Mouse (Mus musculus): Measurements from ENCODE around the gene Ip6k3. TPM values are rescaled to one million over a fixed set of nuclear protein-coding genes. Genes with fewer than 3 reads are reported as not detected.

Ip6k3 gene
- total and polyA plus RNA-seq, 3 experiments = 26.3 to 65.7 (median 53.9) TPM

DNA sequence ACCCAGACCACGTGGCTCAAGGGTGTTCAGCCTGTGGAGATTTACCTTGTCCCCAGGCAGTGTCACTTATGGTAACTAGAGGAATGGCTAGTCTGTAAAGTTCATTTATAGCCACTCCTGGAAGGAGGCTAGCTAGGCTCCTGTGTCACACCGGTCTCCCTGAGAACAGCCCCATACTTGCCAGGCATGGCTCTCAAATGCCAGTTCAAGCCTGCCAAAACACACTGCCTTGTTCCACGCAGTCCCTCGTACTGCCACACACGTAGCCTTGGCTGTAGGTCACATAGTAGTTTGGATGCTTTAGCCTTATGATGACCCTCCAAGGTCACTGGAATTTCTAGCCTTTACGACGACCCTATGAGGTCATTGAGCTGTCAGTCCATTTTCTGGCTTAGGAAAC is 8.4 kb downstream of the Ip6k3 start:
- dilution Hi-C loops (cut with MboI; ENCODE audit: extremely low pct_ligation_motif_present, extremely low pct_unique_long_range_greater_than_20kb, low sequenced_read_pairs) = no loop called here
- peaks cover 65 to 97% of the 10 kb centered on the region in 2 experiments for H3K36me3 ChIP-seq (replicated peaks in 1 of 2; ENCODE audit: control insufficient read depth in 1 of 2, insufficient read depth in 1 of 2, low read length in 1 of 2)
- peaks cover 11 to 60% of the 10 kb centered on the region in 2 experiments for H3K4me1 ChIP-seq (ENCODE audit: control insufficient read depth in 1 of 2, insufficient read depth in 2 of 2)
- peaks cover 25% of the 10 kb centered on the region for H3K79me2 ChIP-seq (replicated peaks; ENCODE audit: control insufficient read depth, extremely low read depth, insufficient read depth, poor library complexity, severe bottlenecking)
- H3K27ac ChIP-seq (ENCODE audit: insufficient read depth, low read depth) = no peak overlapping the region
- no peak overlapping the region for H3K4me3 ChIP-seq (replicated peaks in 1 of 3; ENCODE audit: low read depth in 2 of 3, low read length in 2 of 3, poor library complexity in 1 of 3)
- H3K9ac ChIP-seq (ENCODE audit: insufficient read depth, low read depth) = no peak overlapping the region
- in situ Hi-C loops (cut with MboI; ENCODE audit: low pct_ligation_motif_present, low pct_unique_long_range_greater_than_20kb, low sequenced_read_pairs) = no loop called here
- no peaks in the 10 kb centered on the region for H3K27me3 ChIP-seq (replicated peaks)
- TF ChIP-seq KAT2A (IDR thresholded peaks at IDR 0.05; ENCODE audit: insufficient replicate concordance, low read length) (no peak), EP300 (IDR thresholded peaks at IDR 0.05; ENCODE audit: low read length) (no peak), MAZ (IDR thresholded peaks at IDR 0.05; ENCODE audit: low read depth, low read length) (no peak), NELFE (IDR thresholded peaks at IDR 0.05; ENCODE audit: low read depth, low read length) (no peak), JUND (conservative IDR thresholded peaks at IDR 0.05; ENCODE audit: low read depth, low read length) (no peak), RAD21 (IDR thresholded peaks at IDR 0.05; ENCODE audit: low read depth, low read length) (no peak), CHD1 (IDR thresholded peaks at IDR 0.05; ENCODE audit: low read depth, low read length) (no peak)
- H3K4me2 ChIP-seq (ENCODE audit: insufficient read depth, low read depth, poor library complexity, severe bottlenecking) = no peak overlapping the region
- no peak for DNase-seq (ENCODE audit: extremely low read depth)
- H3K9me3 ChIP-seq (replicated peaks; ENCODE audit: low read length) = no peaks in the 10 kb centered on the region

DNA sequence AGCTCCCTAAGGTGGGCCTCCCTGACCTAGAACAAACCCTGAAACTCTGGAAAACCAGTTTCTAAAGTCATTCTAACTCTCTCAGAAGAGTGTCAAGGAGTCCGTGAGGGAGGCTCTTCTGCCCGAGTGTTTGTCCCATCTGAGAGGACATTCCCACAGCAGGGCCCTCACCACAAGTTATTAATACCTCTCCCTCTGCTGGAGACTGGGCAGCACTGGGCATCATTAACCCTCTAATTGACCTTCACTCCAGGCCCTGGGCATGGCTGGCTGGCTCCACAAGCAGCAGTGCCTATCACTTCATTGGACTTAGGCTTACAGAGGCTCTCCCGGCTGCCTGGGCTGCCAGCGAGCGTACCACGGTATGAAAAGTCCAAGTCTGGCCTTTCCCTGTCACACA is 9.2 kb downstream of the Ip6k3 start:
- H3K27me3 ChIP-seq (replicated peaks) = no peaks in the 10 kb centered on the region
- in situ Hi-C loops (cut with MboI; ENCODE audit: low pct_ligation_motif_present, low pct_unique_long_range_greater_than_20kb, low sequenced_read_pairs) (no loop called here), dilution Hi-C loops (cut with MboI; ENCODE audit: extremely low pct_ligation_motif_present, extremely low pct_unique_long_range_greater_than_20kb, low sequenced_read_pairs) (no loop called here)
- no peaks in the 10 kb centered on the region for H3K9me3 ChIP-seq (replicated peaks; ENCODE audit: low read length)
- H3K79me2 ChIP-seq (replicated peaks; ENCODE audit: control insufficient read depth, extremely low read depth, insufficient read depth, poor library complexity, severe bottlenecking) = peaks cover 18% of the 10 kb centered on the region
- H3K4me1 ChIP-seq (ENCODE audit: control insufficient read depth in 1 of 2, insufficient read depth in 2 of 2) = peaks cover 8 to 57% of the 10 kb centered on the region in 2 experiments
- no peak for TF ChIP-seq MAX (IDR thresholded peaks at IDR 0.05; ENCODE audit: low read length)
- no peak overlapping the region for H3K4me2 ChIP-seq (ENCODE audit: insufficient read depth, low read depth, poor library complexity, severe bottlenecking)
- no peak overlapping the region for H3K9ac ChIP-seq (ENCODE audit: insufficient read depth, low read depth)
- peaks cover 67 to 97% of the 10 kb centered on the region in 2 experiments for H3K36me3 ChIP-seq (replicated peaks in 1 of 2; ENCODE audit: control insufficient read depth in 1 of 2, insufficient read depth in 1 of 2, low read length in 1 of 2)
- H3K27ac ChIP-seq (ENCODE audit: insufficient read depth, low read depth) = no peak overlapping the region
- DNase-seq (ENCODE audit: extremely low read depth) = no peak
- no peak overlapping the region for H3K4me3 ChIP-seq (replicated peaks in 1 of 3; ENCODE audit: low read depth in 2 of 3, low read length in 2 of 3, poor library complexity in 1 of 3)

DNA sequence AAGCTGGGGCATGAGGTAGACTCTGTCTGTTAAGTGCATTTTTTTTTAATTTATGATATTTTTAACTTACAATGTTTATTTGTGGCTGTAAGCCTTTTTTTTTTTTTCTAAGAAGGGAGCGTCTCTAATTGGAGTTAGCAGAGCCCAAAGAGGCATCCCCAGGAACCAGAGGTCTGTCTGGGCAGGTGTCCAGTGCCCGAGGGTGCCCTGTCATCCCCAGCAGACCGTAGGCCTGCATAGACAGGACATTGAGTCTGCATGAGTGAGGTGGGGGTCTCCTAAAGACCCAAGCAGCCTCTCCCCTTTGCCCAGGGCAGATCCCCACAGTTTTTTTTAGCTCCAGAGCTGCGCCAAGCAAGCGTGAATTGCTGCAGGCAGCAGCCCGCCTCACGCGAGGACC is 11.8 kb downstream of the Ip6k3 start:
- Histone ChIP-seq H3K9me3 (replicated peaks; ENCODE audit: low read length) (no peaks in the 10 kb centered on the region), H3K4me1 (ENCODE audit: control insufficient read depth in 1 of 2, insufficient read depth in 2 of 2) (peaks cover 0 to 32% of the 10 kb centered on the region in 2 experiments; a peak in 2 of 4 replicates), H3K27ac (ENCODE audit: insufficient read depth, low read depth) (no peak overlapping the region), H3K9ac (ENCODE audit: insufficient read depth, low read depth) (no peak overlapping the region), H3K79me2 (replicated peaks; ENCODE audit: control insufficient read depth, extremely low read depth, insufficient read depth, poor library complexity, severe bottlenecking) (peaks cover 3% of the 10 kb centered on the region; the same call in 1 of the 2 replicates), H3K4me2 (ENCODE audit: insufficient read depth, low read depth, poor library complexity, severe bottlenecking) (no peak overlapping the region), H3K4me3 (replicated peaks in 1 of 3; ENCODE audit: low read depth in 2 of 3, low read length in 2 of 3, poor library complexity in 1 of 3) (no peak overlapping the region), H3K36me3 (replicated peaks in 1 of 2; ENCODE audit: control insufficient read depth in 1 of 2, insufficient read depth in 1 of 2, low read length in 1 of 2) (peaks cover 83 to 100% of the 10 kb centered on the region in 2 experiments), H3K27me3 (replicated peaks) (no peaks in the 10 kb centered on the region)
- no peak for DNase-seq (ENCODE audit: extremely low read depth)
- TF ChIP-seq USF1 (IDR thresholded peaks at IDR 0.05; ENCODE audit: low read depth, low read length) (no peak), JUN (IDR thresholded peaks at IDR 0.05; ENCODE audit: insufficient read depth, low read depth, low read length) (no peak), MAZ (IDR thresholded peaks at IDR 0.05; ENCODE audit: low read depth, low read length) (no peak), CTCF (conservative IDR thresholded peaks at IDR 0.05 in 1 of 2, IDR thresholded peaks at IDR 0.05 in 1 of 2; ENCODE audit: low read depth in 2 of 2, low read length in 2 of 2) (no peak), SMC3 (IDR thresholded peaks at IDR 0.05; ENCODE audit: low read depth, low read length) (no peak), CHD2 (IDR thresholded peaks at IDR 0.05; ENCODE audit: low read length) (no peak), ETS1 (conservative IDR thresholded peaks at IDR 0.05; ENCODE audit: low read depth, low read length) (no peak), CHD1 (IDR thresholded peaks at IDR 0.05; ENCODE audit: low read depth, low read length) (no peak), EP300 (IDR thresholded peaks at IDR 0.05; ENCODE audit: low read length) (no peak), E2F4 (IDR thresholded peaks at IDR 0.05; ENCODE audit: insufficient replicate concordance, low read depth, low read length) (no peak), NRF1 (IDR thresholded peaks at IDR 0.05; ENCODE audit: low read depth, low read length) (no peak), ZC3H11A (IDR thresholded peaks at IDR 0.05; ENCODE audit: low read depth, low read length) (no peak)
- dilution Hi-C loops (cut with MboI; ENCODE audit: extremely low pct_ligation_motif_present, extremely low pct_unique_long_range_greater_than_20kb, low sequenced_read_pairs) = no loop called here
- in situ Hi-C loops (cut with MboI; ENCODE audit: low pct_ligation_motif_present, low pct_unique_long_range_greater_than_20kb, low sequenced_read_pairs) = no loop called here
